Mouse (Mus musculus) liver, embryonic 13.5 days (tissue): ENCODE measurements around the gene Erlin1. TPM values are rescaled to one million over a fixed set of nuclear protein-coding genes. Genes with fewer than 3 reads are reported as not detected.

ENCODE experiments used
- ATAC-seq: fragments of 200-750 bp; cut with Nextera tagmentation; 2 replicates; pipeline ENCODE4 v1.8.0; 2017; ENCODE audit warnings: low read depth, mild to moderate bottlenecking, moderate number of reproducible peaks, moderate library complexity
- DNase-seq: peaks from one replicate; pipeline ENCODE4 v3.0.0; 2022
- H3K27ac ChIP-seq: fragments of 300-500 bp; sonication (generic); 2 replicates; pipeline ENCODE4 v1.5.1; 2015; ENCODE audit warnings: moderate library complexity, mild to moderate bottlenecking, inconsistent platforms
- H3K27me3 ChIP-seq: fragments of 300-500 bp; sonication (generic); 2 replicates; pipeline ENCODE4 v1.6.1; 2015; ENCODE audit warnings: mild to moderate bottlenecking, inconsistent platforms
- H3K36me3 ChIP-seq: fragments of 300-500 bp; sonication (generic); 2 replicates; pipeline ENCODE4 v1.6.1; 2015; ENCODE audit warnings: mild to moderate bottlenecking, inconsistent platforms
- H3K4me1 ChIP-seq: fragments of 300-500 bp; sonication (generic); replicated peaks from 2 replicates; pipeline ENCODE4 v1.6.1; 2015; ENCODE audit warnings: inconsistent platforms
- H3K4me2 ChIP-seq: fragments of 300-500 bp; sonication (generic); 2 replicates; pipeline ENCODE4 v1.6.1; 2015; ENCODE audit warnings: inconsistent platforms, mild to moderate bottlenecking, moderate library complexity
- H3K4me3 ChIP-seq: fragments of 300-500 bp; sonication (generic); replicated peaks from 2 replicates; pipeline ENCODE4 v1.5.1; 2015; ENCODE audit warnings: mild to moderate bottlenecking, inconsistent platforms
- H3K9ac ChIP-seq: fragments of 300-500 bp; sonication (generic); 2 replicates; pipeline ENCODE4 v1.6.1; 2015; ENCODE audit warnings: mild to moderate bottlenecking, inconsistent platforms
- H3K9me3 ChIP-seq: fragments of 300-500 bp; sonication (generic); replicated peaks from 2 replicates; pipeline ENCODE4 v1.6.1; 2016; ENCODE audit warnings: inconsistent platforms
- WGBS: fragments of 180-500 bp; shearing (Covaris S2); methylation state at CpG from one replicate; pipeline ENCODE4 v1.1.7; 2015; ENCODE audit not compliant: insufficient replicate concordance; 5-methylcytosine and 5-hydroxymethylcytosine counted together
- polyA plus RNA-seq: library from polyadenylated mRNA; unstranded; fragments of >200 nt; fragmentation: Nextera tagmentation; extraction: Ambion mirVana; gene quantifications from 2 replicates; pipeline ENCODE4 v1.2.1, GENCODE M21; 2015

Gene Erlin1
- polyA plus RNA-seq, 1 experiment from 2014 or later, result 14.7 TPM

DNA sequence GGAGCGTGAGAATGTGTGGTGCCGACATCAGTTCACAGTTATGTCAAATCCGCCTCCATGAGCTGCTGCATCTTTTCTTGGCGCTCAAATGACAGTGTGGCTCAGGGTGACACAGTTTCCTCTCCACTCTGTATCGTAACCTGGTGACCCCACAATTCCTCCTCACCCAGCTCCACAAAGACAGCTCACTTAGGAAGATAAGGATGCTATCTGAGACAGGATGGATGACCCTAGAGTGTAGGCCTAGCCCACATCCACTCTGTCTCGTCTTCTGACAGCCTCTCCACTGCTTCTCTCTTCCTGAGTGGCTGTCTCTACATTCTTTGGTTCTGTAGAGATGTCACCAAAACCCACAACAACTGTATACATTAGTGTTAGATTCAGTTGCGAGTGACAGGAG lies 74.2 kb downstream of the Erlin1 start:
- H3K4me3 ChIP-seq, result no peak overlapping the region
- no peak overlapping the region for H3K4me2 ChIP-seq
- no peak overlapping the region for H3K9ac ChIP-seq
- H3K36me3 ChIP-seq, result no peaks in the 10 kb centered on the region
- peaks cover 11% of the 10 kb centered on the region; the same call in 1 of the 2 replicates for H3K4me1 ChIP-seq
- 59% methylated on average over 7 of the region's 7 CpGs for WGBS
- no peak for ATAC-seq
- no peak for DNase-seq
- H3K27me3 ChIP-seq, result no peaks in the 10 kb centered on the region
- no peak overlapping the region for H3K27ac ChIP-seq
- H3K9me3 ChIP-seq, result no peaks in the 10 kb centered on the region

GRCm38 (mm10) chr19:43992464-43992863 lies 77.1 kb downstream of the Erlin1 start:
- no peak overlapping the region for H3K4me2 ChIP-seq
- no peaks in the 10 kb centered on the region for H3K36me3 ChIP-seq
- no peak overlapping the region for H3K4me3 ChIP-seq
- ATAC-seq (no peak), DNase-seq (no peak)
- 0 out of 2 replicates have a peak, but pooled peaks cover 7% of the 10 kb centered on the region for H3K4me1 ChIP-seq
- no peaks in the 10 kb centered on the region for H3K9me3 ChIP-seq
- H3K9ac ChIP-seq, result no peak overlapping the region
- no peak overlapping the region for H3K27ac ChIP-seq
- WGBS, result 51% methylated on average over 4 of the region's 4 CpGs
- no peaks in the 10 kb centered on the region for H3K27me3 ChIP-seq

DNA sequence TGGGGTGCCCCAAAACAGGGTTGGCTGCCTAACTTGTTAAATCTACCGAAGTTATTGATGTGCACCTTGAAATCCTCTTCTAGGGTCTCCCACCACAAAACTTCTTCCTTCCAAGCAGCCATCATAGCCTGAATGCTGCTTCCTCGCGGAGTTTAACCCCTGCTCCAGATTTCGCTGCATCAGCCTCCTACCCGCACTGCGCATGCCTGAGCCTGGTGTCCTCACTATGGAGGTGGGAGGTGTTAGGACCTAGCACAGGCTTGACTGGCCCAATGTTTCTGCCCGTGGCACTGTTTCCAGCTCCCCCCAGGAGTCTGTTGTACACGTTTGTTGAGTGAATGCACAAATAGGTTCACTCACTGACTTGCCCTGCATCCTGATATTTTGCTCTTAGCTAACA lies 79.2 kb downstream of the Erlin1 start:
- Histone ChIP-seq H3K27me3 (peaks cover 13% of the 10 kb centered on the region), H3K27ac (no peak overlapping the region), H3K9ac (no peak overlapping the region), H3K4me1 (0 out of 2 replicates have a peak, but pooled peaks cover 7% of the 10 kb centered on the region), H3K4me3 (no peak overlapping the region), H3K4me2 (no peak overlapping the region), H3K36me3 (no peaks in the 10 kb centered on the region), H3K9me3 (no peaks in the 10 kb centered on the region)
- DNase-seq (no peak), ATAC-seq (no peak)
- WGBS, result 64% methylated on average over 8 of the region's 8 CpGs

DNA sequence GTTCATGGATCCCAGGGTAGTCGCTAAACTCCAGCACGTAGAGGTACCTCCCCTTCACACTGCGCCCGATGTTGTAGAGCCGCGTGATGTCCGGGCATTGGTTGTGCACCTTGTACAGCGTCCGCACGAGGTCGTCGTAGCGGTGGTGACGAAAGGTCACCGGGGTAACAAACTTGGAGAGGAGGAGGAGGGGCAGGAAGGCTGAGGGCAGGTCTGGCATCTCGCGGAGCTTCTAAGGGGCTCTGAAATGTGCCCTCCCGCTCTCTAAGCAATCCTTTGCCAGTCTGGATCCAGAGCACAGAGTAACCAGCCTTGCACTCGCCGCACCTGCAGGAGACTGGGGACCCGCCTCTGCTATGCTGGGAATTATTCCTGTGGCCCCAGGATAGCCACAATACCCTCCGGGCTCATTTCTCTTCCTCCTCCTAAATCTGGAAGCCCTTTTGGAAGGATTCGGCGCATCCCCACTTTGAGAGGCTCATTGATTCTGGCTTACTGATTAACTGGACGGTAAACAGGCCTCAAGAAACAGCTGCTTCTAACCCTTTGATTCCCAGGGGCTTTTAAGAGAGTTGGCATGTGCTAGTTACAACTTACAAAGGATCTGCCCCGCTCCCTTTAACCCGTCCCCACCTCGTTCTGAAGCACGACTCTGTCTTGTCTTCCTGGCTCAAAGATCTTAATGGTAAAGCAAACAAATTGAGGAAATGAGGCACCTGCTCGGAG lies 83.4 kb downstream of the Erlin1 start, which contains the start of gene Cpn1:
Gene Cpn1 (minus strand): TSS at position 488 of the 726 bp plus-strand sequence.
- Histone ChIP-seq H3K4me3 (peak within 1 kb of the TSS; percentile 47), H3K9me3 (no peaks in the 10 kb centered on the region), H3K27ac (peak within 1 kb of the TSS; percentile 69), H3K27me3 (peaks cover 13% of the 10 kb centered on the region), H3K4me1 (0 out of 2 replicates have a peak, but pooled peaks cover 4% of the 10 kb centered on the region), H3K36me3 (no peaks in the 10 kb centered on the region), H3K9ac (peak within 1 kb of the TSS; percentile 31), H3K4me2 (peak within 1 kb of the TSS; percentile 42)
- no peak for DNase-seq
- ATAC-seq, result peak; percentile 72
- 24% methylated on average over 30 of the region's 30 CpGs for WGBS

Other genes with a start within 250 kb of the Erlin1 start
- 2.2 and 2.7 TPM in 2 replicates for gene Dnmbp, start 129.6 kb downstream of the Erlin1 start, polyA plus RNA-seq
- gene Cpn1, start 83.2 kb downstream of the Erlin1 start, polyA plus RNA-seq, result 46.1 and 57.6 TPM in 2 replicates
- 9.4 and 12.5 TPM in 2 replicates for gene Cyp2c23, start 40.6 kb downstream of the Erlin1 start, polyA plus RNA-seq
- gene Chuk, start 37.7 kb upstream of the Erlin1 start, polyA plus RNA-seq, result 21.2 and 24.7 TPM in 2 replicates
- 20.3 and 24.2 TPM in 2 replicates for gene Cwf19l1, start 66.1 kb upstream of the Erlin1 start, polyA plus RNA-seq
- gene Bloc1s2, start 76.7 kb upstream of the Erlin1 start, polyA plus RNA-seq, result 48.1 and 54.8 TPM in 2 replicates
- not detected in 2 replicates for gene Pkd2l1, start 122.7 kb upstream of the Erlin1 start, polyA plus RNA-seq
- not detected in 2 replicates for gene Scd3, start 133.5 kb upstream of the Erlin1 start, polyA plus RNA-seq
- gene Scd2, start 223.9 kb upstream of the Erlin1 start, polyA plus RNA-seq, result 73.7 and 106 TPM in 2 replicates